Mouse (Mus musculus) brown adipose tissue, adult 24 weeks (tissue): ENCODE results near the gene Tmem176b. TPM values are rescaled to one million over a fixed set of nuclear protein-coding genes. Genes with fewer than 3 reads are reported as not detected.
A peak's percentile ranks its signal among the peaks of the same experiment; 100 is the strongest.
"Not testable (repeated sequence)": the region's sequence is repeated elsewhere in the genome, so short reads cannot be mapped to it uniquely, and the experiment has no call there.

Experiments
- H3K27ac ChIP-seq: fragments of 200-500 bp; replicated peaks from 2 replicates; pipeline ENCODE4 v1.5.1; 2012; ENCODE audit warnings: low read depth, mild to moderate bottlenecking, low read length
- H3K4me1 ChIP-seq: fragments of 200-500 bp; 2 replicates; pipeline ENCODE4 v1.6.1; 2012; ENCODE audit warnings: low read length, mixed read lengths; ENCODE audit not compliant: control insufficient read depth, insufficient read depth, insufficient read length
- H3K4me3 ChIP-seq: fragments of 200-500 bp; 2 replicates; pipeline ENCODE4 v1.5.1; 2012; ENCODE audit warnings: low read depth, mild to moderate bottlenecking, low read length, moderate library complexity; ENCODE audit not compliant: insufficient read depth
- polyA plus RNA-seq: library from polyadenylated mRNA; stranded (reverse); fragments of >200 nt; gene quantifications from 2 replicates; pipeline ENCODE4 v1.2.4, GENCODE M21; 2012; ENCODE audit not compliant: missing spikeins, insufficient read depth, insufficient read length

Gene Tmem176b
- polyA plus RNA-seq = 17.6 and 21.0 TPM in 2 replicates

- Histone ChIP-seq H3K4me3 (peak within 1 kb of the TSS; percentile 63), H3K27ac (peak within 1 kb of the TSS; percentile 58)
These were observed at the start of gene Tmem176b for GRCm38 (mm10) chr6:48840973-48841625. Gene Tmem176b, minus strand, starts transcription at chr6:48841496.

DNA sequence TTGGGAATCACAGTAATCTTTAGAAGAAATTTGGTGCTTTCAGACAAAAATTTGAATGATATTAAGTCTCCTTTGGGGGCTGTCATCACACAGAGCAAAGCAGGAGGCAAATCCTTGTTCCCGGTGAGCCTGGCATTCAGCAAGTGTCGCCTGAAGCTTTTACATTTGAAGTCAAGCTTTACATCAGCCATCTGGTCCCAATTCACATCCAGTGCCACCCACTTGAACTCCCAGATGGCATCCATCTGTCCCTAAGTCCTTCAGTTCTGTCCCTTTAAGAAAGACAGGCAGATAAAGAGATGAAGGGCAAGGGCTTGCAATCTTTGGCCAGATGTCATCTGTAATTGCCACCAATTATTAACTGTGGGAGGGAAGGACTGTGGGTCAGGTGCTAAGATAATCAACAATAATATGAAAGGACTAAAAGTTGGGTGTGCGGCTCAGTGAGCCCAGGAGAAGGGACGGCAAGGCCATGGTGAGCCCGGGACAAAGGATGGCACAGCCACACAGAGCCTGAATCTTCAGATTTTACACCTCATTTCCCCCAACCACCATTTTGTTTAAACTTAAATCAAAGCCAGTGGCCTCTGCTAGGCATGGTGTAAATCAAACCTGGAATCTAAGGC is 35.3 kb upstream of the Tmem176b start:
- Histone ChIP-seq H3K27ac (no peak overlapping the region), H3K4me3 (no peak overlapping the region), H3K4me1 (no peaks in the 10 kb centered on the region)

More at GRCm38 (mm10) chr6:48840973-48841625, at the start of gene Tmem176b:
- no peaks in the 10 kb centered on the region for H3K4me1 ChIP-seq

DNA sequence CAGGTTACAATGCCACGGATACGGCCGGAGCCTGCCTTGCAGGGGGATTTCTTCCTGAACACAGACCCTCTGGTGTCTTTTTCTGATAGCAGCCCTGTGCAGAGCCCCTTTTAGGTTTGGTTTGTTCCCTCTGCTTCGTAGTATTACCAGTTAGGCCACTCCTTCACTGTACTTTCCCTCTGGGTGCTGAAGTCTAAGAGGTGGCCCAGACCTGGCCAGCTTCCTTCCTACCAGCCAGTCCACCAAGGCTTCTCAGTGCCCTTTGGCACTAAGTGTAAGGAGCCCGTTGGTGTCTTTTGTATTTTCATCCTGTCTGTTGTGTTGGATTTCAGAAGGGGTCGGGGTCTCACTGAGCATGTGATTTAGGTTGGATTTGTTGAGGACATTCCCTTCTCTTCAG is 34.2 kb upstream of the Tmem176b start:
- no peak overlapping the region for H3K4me3 ChIP-seq
- no peaks in the 10 kb centered on the region for H3K4me1 ChIP-seq
- no peak overlapping the region for H3K27ac ChIP-seq

DNA sequence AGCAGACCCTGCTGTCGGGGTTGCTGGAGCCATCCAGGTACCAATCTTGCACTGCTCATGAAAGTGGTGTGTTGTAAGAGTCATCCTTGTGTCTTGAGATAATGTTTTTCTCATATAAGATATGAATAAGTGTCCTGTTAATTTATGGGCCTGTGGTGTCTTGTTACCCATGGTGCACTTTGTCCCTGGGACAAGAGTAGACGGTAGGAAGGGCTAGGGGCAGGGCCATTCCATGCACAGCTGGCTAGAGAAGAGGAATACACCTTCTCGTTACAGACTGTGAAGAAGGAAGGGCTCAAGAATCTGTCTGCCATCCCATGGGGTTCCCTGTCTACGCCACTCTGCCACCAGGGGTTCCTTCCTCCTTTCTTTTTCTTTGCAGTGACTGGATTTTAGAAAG is 33.3 kb upstream of the Tmem176b start:
- no peaks in the 10 kb centered on the region for H3K4me1 ChIP-seq
- H3K27ac ChIP-seq = no peak overlapping the region
- no peak overlapping the region for H3K4me3 ChIP-seq

- H3K27ac ChIP-seq = no peak within 1 kb of the TSS
- H3K4me3 ChIP-seq = no peak within 1 kb of the TSS
- H3K4me1 ChIP-seq = no peaks in the 10 kb centered on the region
These were observed 31.3 kb upstream of the Tmem176b start, which contains the start of gene Aoc1 for GRCm38 (mm10) chr6:48872596-48872995. Gene Aoc1, plus strand, starts transcription at chr6:48872896.

- H3K27ac ChIP-seq = no peak overlapping the region
- no peak overlapping the region for H3K4me3 ChIP-seq
- H3K4me1 ChIP-seq = no peaks in the 10 kb centered on the region
These were observed 28.5 kb upstream of the Tmem176b start for GRCm38 (mm10) chr6:48869774-48870173.

- Histone ChIP-seq H3K4me1 (no peaks in the 10 kb centered on the region), H3K27ac (no peak overlapping the region), H3K4me3 (no peak overlapping the region)
These were observed 25.9 kb upstream of the Tmem176b start for GRCm38 (mm10) chr6:48867158-48867557.

GRCm38 (mm10) chr6:48866355-48866950 is 25.2 kb upstream of the Tmem176b start:
- H3K4me3 ChIP-seq, H3K27ac ChIP-seq, H3K4me1 ChIP-seq: not testable (repeated sequence)

- Histone ChIP-seq H3K4me3 (no peak overlapping the region), H3K4me1 (no peaks in the 10 kb centered on the region), H3K27ac (no peak overlapping the region)
These were observed 24.0 kb upstream of the Tmem176b start for GRCm38 (mm10) chr6:48865152-48865745.

DNA sequence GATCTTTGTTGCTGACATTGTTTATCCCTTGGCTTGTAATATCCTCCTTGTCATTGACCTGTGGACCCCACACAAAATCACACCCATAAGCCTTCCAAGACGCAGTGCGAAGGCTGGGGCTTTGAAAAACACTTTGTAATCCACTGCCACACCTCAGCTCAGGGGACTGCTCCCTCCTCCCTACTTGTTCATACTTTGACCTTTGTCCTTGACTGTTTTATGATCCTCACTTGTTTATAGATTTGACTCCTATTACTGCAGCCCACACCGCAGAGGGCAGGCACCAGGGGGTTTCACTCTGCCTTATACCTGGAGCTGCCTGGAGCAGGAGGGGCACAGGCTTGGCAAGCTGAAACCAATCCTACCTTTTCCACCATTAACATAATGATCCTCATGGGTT is 23.4 kb upstream of the Tmem176b start:
- H3K27ac ChIP-seq = no peak overlapping the region
- no peak overlapping the region for H3K4me3 ChIP-seq
- H3K4me1 ChIP-seq = no peaks in the 10 kb centered on the region

- Histone ChIP-seq H3K4me3 (no peak overlapping the region), H3K27ac (no peak overlapping the region), H3K4me1 (no peaks in the 10 kb centered on the region)
These were observed 22.9 kb upstream of the Tmem176b start for GRCm38 (mm10) chr6:48864181-48864580.

- H3K27ac ChIP-seq = no peak overlapping the region
- no peaks in the 10 kb centered on the region for H3K4me1 ChIP-seq
These were observed 22.2 kb upstream of the Tmem176b start for GRCm38 (mm10) chr6:48863488-48863887.

GRCm38 (mm10) chr6:48862816-48863215 is 21.5 kb upstream of the Tmem176b start:
- no peak overlapping the region for H3K27ac ChIP-seq
- no peak overlapping the region for H3K4me3 ChIP-seq
- H3K4me1 ChIP-seq = no peaks in the 10 kb centered on the region

More at GRCm38 (mm10) chr6:48863488-48863887, 22.2 kb upstream of the Tmem176b start:
- H3K4me3 ChIP-seq = no peak overlapping the region

DNA sequence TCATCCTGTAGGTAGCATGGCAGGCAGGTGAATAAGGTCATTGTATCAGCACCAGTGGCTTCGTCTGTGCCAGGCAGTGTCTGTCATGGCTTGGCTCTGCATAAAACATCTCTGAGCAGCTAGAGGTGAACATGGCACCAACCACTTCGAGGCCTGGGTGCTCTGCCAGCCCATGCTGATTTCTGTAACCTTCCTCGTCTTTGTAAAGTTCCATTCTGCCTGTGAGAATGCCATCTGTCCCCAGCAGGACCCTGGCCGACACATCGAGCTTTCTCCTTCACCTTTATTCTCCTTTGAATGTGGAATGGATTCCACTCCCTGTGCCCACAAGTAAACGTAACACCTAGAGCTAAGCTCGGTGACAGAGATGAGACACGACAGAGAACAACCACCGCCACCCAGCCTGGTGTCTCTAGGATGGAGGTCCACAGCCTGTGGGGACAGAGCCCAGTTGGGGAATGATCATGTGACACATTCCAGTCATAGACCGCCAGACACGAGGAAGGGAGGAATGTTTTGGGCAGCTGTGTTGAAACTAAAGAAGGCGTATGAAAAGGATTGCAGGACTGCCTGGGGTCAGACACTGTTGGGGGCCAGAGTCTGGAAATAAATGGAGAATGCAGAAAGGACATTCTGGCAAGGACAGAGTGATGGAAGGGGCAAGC is 20.5 kb upstream of the Tmem176b start:
- H3K4me1 ChIP-seq = no peaks in the 10 kb centered on the region
- H3K27ac ChIP-seq = no peak overlapping the region
- no peak overlapping the region for H3K4me3 ChIP-seq

GRCm38 (mm10) chr6:48860851-48861250 is 19.6 kb upstream of the Tmem176b start:
- H3K4me3 ChIP-seq = no peak overlapping the region
- H3K27ac ChIP-seq = no peak overlapping the region
- H3K4me1 ChIP-seq = no peaks in the 10 kb centered on the region
